Mouse (Mus musculus): ENCODE results near the gene Skap1. TPM values are rescaled to one million over a fixed set of nuclear protein-coding genes. Genes with fewer than 3 reads are reported as not detected.
"Not testable (repeated sequence)": the region's sequence is repeated elsewhere in the genome, so short reads cannot be mapped to it uniquely, and the experiment has no call there.

Skap1 gene
- polyA plus RNA-seq, 1 experiment from 2014 or later: 0.29 TPM

DNA sequence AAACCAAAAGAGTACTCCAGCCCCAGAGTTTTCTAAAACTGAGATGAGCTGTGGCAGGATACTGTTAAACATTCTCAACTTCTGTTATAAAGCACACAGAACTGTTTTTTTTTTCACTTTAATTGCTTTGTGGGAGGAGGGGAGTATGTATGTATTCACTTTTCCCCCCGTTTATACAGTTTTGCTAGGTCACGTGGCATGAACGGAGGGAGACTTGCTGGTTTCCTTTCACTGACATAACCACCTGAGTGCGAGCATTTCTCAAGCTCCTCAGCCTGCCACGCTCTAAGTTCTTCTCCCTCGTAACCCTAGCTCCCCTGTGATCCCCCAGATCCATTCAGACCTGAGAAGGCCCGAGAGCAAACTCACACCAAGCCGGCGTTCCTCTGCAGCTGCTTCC, 308.0 kb downstream of the Skap1 start:
- Histone ChIP-seq H3K9me3 (replicated peaks) (no peaks in the 10 kb centered on the region), H3K4me1 (replicated peaks) (peaks cover 23% of the 10 kb centered on the region), H3K27ac (no peak overlapping the region), H3K4me2 (no peak overlapping the region), H3K36me3 (peaks cover 66% of the 10 kb centered on the region), H3K4me3 (replicated peaks) (no peak overlapping the region), H3K27me3 (no peaks in the 10 kb centered on the region), H3K9ac (no peak overlapping the region)
- ATAC-seq (ENCODE audit: low read depth) (no peak), DNase-seq (no peak)
- WGBS (ENCODE audit: insufficient replicate concordance): 77% methylated on average over 9 of the region's 9 CpGs

DNA sequence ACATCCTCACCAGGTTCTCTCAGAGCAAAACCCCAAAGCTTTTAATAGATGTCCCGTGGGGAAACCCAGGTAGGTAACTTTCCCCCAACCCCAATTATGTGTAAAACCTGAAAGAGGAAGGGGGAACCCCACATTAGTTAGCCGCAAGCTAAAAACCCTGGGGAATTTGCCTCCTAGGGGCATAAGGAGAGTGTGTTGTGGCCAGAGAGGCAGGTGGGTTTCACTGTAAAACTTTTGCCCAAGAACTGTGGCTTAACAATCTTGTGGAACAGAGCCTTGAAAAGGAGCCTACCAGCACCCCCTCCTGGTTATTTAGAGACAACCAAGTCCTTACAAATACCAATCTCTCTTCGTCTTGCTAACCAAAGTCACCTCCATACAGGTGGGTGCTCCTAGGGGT, 310.1 kb downstream of the Skap1 start:
- ATAC-seq (ENCODE audit: low read depth): no peak
- H3K4me3 ChIP-seq (replicated peaks): no peak overlapping the region
- no peaks in the 10 kb centered on the region for H3K9me3 ChIP-seq (replicated peaks)
- H3K9ac ChIP-seq: no peak overlapping the region
- WGBS (ENCODE audit: insufficient replicate concordance): 72% methylated on average over 3 of the region's 3 CpGs
- peaks cover 45% of the 10 kb centered on the region for H3K36me3 ChIP-seq
- H3K27me3 ChIP-seq: no peaks in the 10 kb centered on the region
- no peak overlapping the region for H3K27ac ChIP-seq
- DNase-seq: no peak
- H3K4me1 ChIP-seq (replicated peaks): peaks cover 31% of the 10 kb centered on the region
- no peak overlapping the region for H3K4me2 ChIP-seq

GRCm38 (mm10) chr11:96775063-96775462, 310.7 kb downstream of the Skap1 start:
- Histone ChIP-seq H3K4me1 (replicated peaks) (peaks cover 31% of the 10 kb centered on the region), H3K9ac (no peak overlapping the region), H3K4me3 (replicated peaks) (no peak overlapping the region), H3K4me2 (no peak overlapping the region), H3K36me3 (peaks cover 40% of the 10 kb centered on the region), H3K27ac (no peak overlapping the region), H3K9me3 (replicated peaks) (no peaks in the 10 kb centered on the region), H3K27me3 (no peaks in the 10 kb centered on the region)
- ATAC-seq (ENCODE audit: low read depth) (no peak), DNase-seq (no peak)
- 79% methylated on average over 8 of the region's 8 CpGs for WGBS (ENCODE audit: insufficient replicate concordance)

DNA sequence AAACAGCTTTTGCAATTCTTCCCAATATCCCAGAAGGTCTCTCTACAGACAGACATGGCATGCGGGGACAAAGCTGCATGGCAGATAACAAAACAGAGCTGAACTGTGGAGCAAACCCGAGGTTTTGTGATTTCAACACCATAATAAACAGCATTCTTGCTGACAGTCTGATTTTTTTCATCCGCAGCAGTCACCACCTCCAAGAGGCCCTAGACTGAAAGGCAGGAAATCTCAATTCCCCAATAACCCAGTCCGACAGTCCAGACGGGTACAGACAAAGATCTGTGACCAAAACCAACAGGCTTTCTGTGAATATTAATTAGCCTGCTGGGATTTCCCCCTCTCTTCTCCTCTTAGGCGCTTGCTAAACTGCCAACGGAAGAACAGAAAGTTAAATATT, 311.3 kb downstream of the Skap1 start:
- 72% methylated on average over 7 of the region's 7 CpGs for WGBS (ENCODE audit: insufficient replicate concordance)
- Histone ChIP-seq H3K4me1 (replicated peaks) (peaks cover 31% of the 10 kb centered on the region), H3K9ac (no peak overlapping the region), H3K27me3 (no peaks in the 10 kb centered on the region), H3K4me3 (replicated peaks) (0 out of 2 replicates have a peak overlapping the region, but pooled peaks have one; percentile 83), H3K9me3 (replicated peaks) (no peaks in the 10 kb centered on the region), H3K27ac (no peak overlapping the region), H3K4me2 (0 out of 2 replicates have a peak overlapping the region, but pooled peaks have one; percentile 89), H3K36me3 (peaks cover 34% of the 10 kb centered on the region)
- DNase-seq (no peak), ATAC-seq (ENCODE audit: low read depth) (no peak)

DNA sequence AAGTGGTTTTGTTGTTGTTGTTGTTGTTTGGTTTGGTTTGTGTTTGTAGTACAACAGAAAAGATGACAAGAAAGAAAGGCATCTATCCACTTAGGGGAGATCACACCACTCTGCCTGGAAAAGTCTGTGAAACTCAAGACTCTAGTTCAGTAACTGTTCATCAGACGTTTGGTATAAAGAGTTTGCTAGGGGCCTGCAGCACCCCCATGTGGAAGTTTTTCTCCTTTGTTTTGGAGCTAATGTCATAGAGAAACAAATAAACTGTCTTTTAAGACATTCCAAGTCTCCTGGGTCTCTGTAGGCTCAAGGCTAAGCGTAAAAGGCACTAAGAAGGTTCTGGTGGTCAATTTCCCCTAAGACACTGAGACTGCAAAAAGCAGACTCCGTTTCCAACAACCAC, 311.7 kb downstream of the Skap1 start:
- Histone ChIP-seq H3K27ac (no peak overlapping the region), H3K4me2 (peak overlapping the region; percentile 89), H3K36me3 (peaks cover 30% of the 10 kb centered on the region), H3K9me3 (replicated peaks) (no peaks in the 10 kb centered on the region), H3K4me3 (replicated peaks) (peak overlapping the region; percentile 83), H3K4me1 (replicated peaks) (peaks cover 31% of the 10 kb centered on the region), H3K27me3 (no peaks in the 10 kb centered on the region), H3K9ac (peak overlapping the region; percentile 86; the same call in 1 of the 2 replicates)
- ATAC-seq (ENCODE audit: low read depth) (no peak), DNase-seq (no peak)
- 48% methylated on average over 3 of the region's 3 CpGs for WGBS (ENCODE audit: insufficient replicate concordance)

GRCm38 (mm10) chr11:96776968-96777962, 312.9 kb downstream of the Skap1 start, which contains the start of gene Snx11:
Gene Snx11 (minus strand): TSS chr11:96777559.
- 2% methylated on average over 59 of the region's 59 CpGs for WGBS (ENCODE audit: insufficient replicate concordance)
- Histone ChIP-seq H3K4me2 (peak within 1 kb of the TSS; percentile 89), H3K27me3 (no peaks in the 10 kb centered on the region), H3K9ac (peak within 1 kb of the TSS; percentile 86), H3K27ac (peak within 1 kb of the TSS; percentile 84), H3K36me3 (peaks cover 18% of the 10 kb centered on the region), H3K9me3 (replicated peaks) (no peaks in the 10 kb centered on the region), H3K4me1 (replicated peaks) (peaks cover 31% of the 10 kb centered on the region), H3K4me3 (replicated peaks) (peak within 1 kb of the TSS; percentile 83)
- DNase-seq (peak; percentile 100), ATAC-seq (ENCODE audit: low read depth) (peak; percentile 99)

GRCm38 (mm10) chr11:96778061-96778627, 313.8 kb downstream of the Skap1 start:
- not testable (repeated sequence) for H3K36me3 ChIP-seq; DNase-seq; H3K27me3 ChIP-seq; H3K9me3 ChIP-seq (replicated peaks); ATAC-seq (ENCODE audit: low read depth)
- Histone ChIP-seq H3K4me1 (replicated peaks) (peaks cover 31% of the 10 kb centered on the region), H3K4me2 (peak overlapping the region; percentile 89), H3K9ac (peak overlapping the region; percentile 86), H3K27ac (peak overlapping the region; percentile 84), H3K4me3 (replicated peaks) (peak overlapping the region; percentile 83)
- 58% methylated on average over 10 of the region's 10 CpGs for WGBS (ENCODE audit: insufficient replicate concordance)

DNA sequence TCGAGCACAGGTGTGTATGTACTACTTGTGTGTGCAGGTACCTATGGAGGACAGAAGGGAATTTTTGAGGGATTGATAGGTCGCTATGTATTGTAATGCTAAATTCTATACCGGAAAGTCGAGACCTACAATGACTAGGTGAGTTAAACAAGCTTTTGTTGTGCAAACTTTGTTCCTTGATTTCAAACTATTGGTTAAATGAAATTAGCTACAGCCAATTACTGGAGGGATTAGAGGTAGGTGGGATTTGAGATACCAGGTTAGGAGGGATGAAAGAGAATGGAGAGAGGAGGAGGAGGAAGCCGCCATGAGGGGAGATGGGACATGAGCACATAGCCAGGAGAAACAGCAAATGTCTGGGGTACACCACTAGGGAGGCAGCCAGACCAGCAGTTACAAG, 315.9 kb downstream of the Skap1 start:
- no peak overlapping the region for H3K4me3 ChIP-seq (replicated peaks)
- DNase-seq: no peak
- H3K9ac ChIP-seq: no peak overlapping the region
- H3K27me3 ChIP-seq: no peaks in the 10 kb centered on the region
- H3K36me3 ChIP-seq: no peaks in the 10 kb centered on the region
- no peak overlapping the region for H3K4me2 ChIP-seq
- WGBS (ENCODE audit: insufficient replicate concordance): 76% methylated on average over 5 of the region's 5 CpGs
- no peak for ATAC-seq (ENCODE audit: low read depth)
- H3K9me3 ChIP-seq (replicated peaks): no peaks in the 10 kb centered on the region
- H3K4me1 ChIP-seq (replicated peaks): peaks cover 27% of the 10 kb centered on the region
- H3K27ac ChIP-seq: no peak overlapping the region

- Histone ChIP-seq H3K4me2 (no peak overlapping the region), H3K4me3 (replicated peaks) (no peak overlapping the region), H3K9me3 (replicated peaks) (no peaks in the 10 kb centered on the region), H3K9ac (no peak overlapping the region), H3K27me3 (no peaks in the 10 kb centered on the region), H3K4me1 (replicated peaks) (peaks cover 15% of the 10 kb centered on the region), H3K36me3 (no peaks in the 10 kb centered on the region), H3K27ac (no peak overlapping the region)
- DNase-seq: no peak
- WGBS (ENCODE audit: insufficient replicate concordance): 48% methylated on average over 2 of the region's 2 CpGs
- ATAC-seq (ENCODE audit: low read depth): no peak
These were observed 317.0 kb downstream of the Skap1 start for GRCm38 (mm10) chr11:96781425-96781824.

DNA sequence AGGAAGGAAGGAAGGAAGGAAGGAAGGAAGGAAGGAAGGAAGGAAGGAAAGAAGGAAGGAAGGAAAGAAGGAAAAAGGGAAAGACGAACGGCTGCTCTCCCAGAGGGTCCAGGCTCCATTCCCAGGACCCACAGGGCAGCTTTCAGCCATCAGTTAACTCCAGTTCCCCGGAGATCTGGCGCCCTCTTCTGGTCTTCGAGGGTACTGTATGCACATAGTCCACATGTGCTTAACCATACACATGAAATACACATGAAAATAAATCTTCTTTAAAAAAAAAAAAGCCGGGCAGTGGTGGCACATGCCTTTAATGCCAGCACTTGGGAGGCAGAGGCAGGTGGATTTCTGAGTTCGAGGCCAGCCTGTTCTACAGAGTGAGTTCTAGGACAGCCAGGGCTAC, 320.5 kb downstream of the Skap1 start:
- H3K4me2 ChIP-seq; H3K27me3 ChIP-seq; H3K9ac ChIP-seq; ATAC-seq (ENCODE audit: low read depth); H3K36me3 ChIP-seq; H3K4me3 ChIP-seq (replicated peaks); H3K4me1 ChIP-seq (replicated peaks); H3K27ac ChIP-seq; H3K9me3 ChIP-seq (replicated peaks): not testable (repeated sequence)
- WGBS (ENCODE audit: insufficient replicate concordance): 15% methylated on average over 7 of the region's 7 CpGs
- peak; percentile 69 for DNase-seq

- H3K9me3 ChIP-seq (replicated peaks): no peaks in the 10 kb centered on the region
- no peak overlapping the region for H3K4me3 ChIP-seq (replicated peaks)
- peaks cover 26% of the 10 kb centered on the region for H3K4me1 ChIP-seq (replicated peaks)
- 60% methylated on average over 9 of the region's 9 CpGs for WGBS (ENCODE audit: insufficient replicate concordance)
- ATAC-seq (ENCODE audit: low read depth): no peak
- DNase-seq: no peak
- no peak overlapping the region for H3K27ac ChIP-seq
- no peaks in the 10 kb centered on the region for H3K27me3 ChIP-seq
- peaks cover 5% of the 10 kb centered on the region for H3K36me3 ChIP-seq
- no peak overlapping the region for H3K4me2 ChIP-seq
- H3K9ac ChIP-seq: no peak overlapping the region
These were observed 322.5 kb downstream of the Skap1 start for GRCm38 (mm10) chr11:96786731-96787450.

Data from liver, embryonic 13.5 days (tissue).